Mouse (Mus musculus) liver, embryonic 14.5 days (tissue): Measurements from ENCODE around the gene Spag17.

ENCODE experiments used
- CTCF ChIP-seq: IDR thresholded peaks from 2 replicates; pipeline ENCODE4 v1.5.1; 2016; ENCODE audit warnings: antibody characterized with exemption, low read depth, control low read depth
- EP300 ChIP-seq: IDR thresholded peaks from 2 replicates; pipeline ENCODE4 v1.6.1; 2016; ENCODE audit warnings: antibody characterized with exemption, low read depth

DNA sequence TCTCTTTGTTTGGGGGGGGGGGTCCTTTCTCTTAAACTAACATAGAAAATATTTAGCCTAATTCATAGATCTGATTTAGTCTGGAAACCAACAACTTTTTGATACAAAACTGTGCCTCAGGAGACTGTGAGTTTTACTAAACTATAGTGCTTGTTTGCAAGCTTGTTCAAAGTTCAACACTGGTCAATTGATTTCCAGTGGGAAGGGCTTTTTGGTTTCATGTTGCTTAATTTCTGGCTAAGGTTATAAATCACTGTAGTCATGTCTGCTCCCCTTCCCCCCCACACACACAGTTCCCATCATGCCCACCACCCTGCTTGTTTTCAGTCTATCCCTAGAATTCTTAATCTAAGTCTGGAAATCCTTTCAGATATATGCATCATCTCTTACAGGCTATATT lies 279.8 kb downstream of the Spag17 start:
- TF ChIP-seq CTCF (no peak), EP300 (no peak)
